Mouse (Mus musculus): ENCODE data around the gene Mrpl33.

GRCm38 (mm10) chr5:31627562-31628526 lies 31.1 kb downstream of the Mrpl33 start:
- TF ChIP-seq CTCF (IDR thresholded peaks at IDR 0.05; ENCODE audit: low read depth), result no peak
- TF ChIP-seq EP300 (IDR thresholded peaks at IDR 0.05; ENCODE audit: low read depth), result no peak

Measured in liver, postnatal 0 days (tissue).